Mouse (Mus musculus) heart, embryonic 16.5 days (tissue): Measurements from ENCODE around the gene Lclat1. TPM values are rescaled to one million over a fixed set of nuclear protein-coding genes. Genes with fewer than 3 reads are reported as not detected.

Experiments
- ATAC-seq: fragments of 200-750 bp; cut with Nextera tagmentation; replicated peaks from 2 replicates; pipeline ENCODE4 v1.8.0; 2017; ENCODE audit warnings: moderate number of reproducible peaks; ENCODE audit not compliant: insufficient read depth, low FRiP score; ENCODE audit errors: extremely low read depth
- H3K27ac ChIP-seq: fragments of 300-500 bp; sonication (generic); 2 replicates; pipeline ENCODE4 v1.5.1; 2014; ENCODE audit warnings: mild to moderate bottlenecking, low read length, control low read depth, moderate library complexity
- H3K27me3 ChIP-seq: fragments of 300-500 bp; sonication (generic); 2 replicates; pipeline ENCODE4 v1.6.1; 2014; ENCODE audit warnings: low read length, mixed read lengths; ENCODE audit not compliant: control insufficient read depth, insufficient read depth
- H3K36me3 ChIP-seq: fragments of 300-500 bp; sonication (generic); 2 replicates; pipeline ENCODE4 v1.6.1; 2014; ENCODE audit not compliant: control insufficient read depth, insufficient read depth
- H3K4me1 ChIP-seq: fragments of 300-500 bp; sonication (generic); 2 replicates; pipeline ENCODE4 v1.6.1; 2014; ENCODE audit warnings: low read length, mixed read lengths; ENCODE audit not compliant: control insufficient read depth, insufficient read depth
- H3K4me2 ChIP-seq: fragments of 300-500 bp; sonication (generic); 2 replicates; pipeline ENCODE4 v1.6.1; 2014; ENCODE audit warnings: low read depth, mild to moderate bottlenecking, control low read depth, low read length
- H3K4me3 ChIP-seq: fragments of 300-500 bp; sonication (generic); 2 replicates; pipeline ENCODE4 v1.5.1; 2014; ENCODE audit warnings: mild to moderate bottlenecking, control low read depth, low read length
- H3K9ac ChIP-seq: fragments of 300-500 bp; sonication (generic); 2 replicates; pipeline ENCODE4 v1.6.1; 2014; ENCODE audit warnings: low read length, control low read depth
- H3K9me3 ChIP-seq: fragments of 300-500 bp; sonication (generic); replicated peaks from 2 replicates; pipeline ENCODE4 v1.6.1; 2016; ENCODE audit warnings: low read length; ENCODE audit not compliant: control insufficient read depth
- WGBS: fragments of 180-500 bp; shearing (Covaris S2); extraction: QIAGEN DNeasy Blood & Tissue Kit; methylation state at CpG from one replicate; pipeline ENCODE4 v1.1.7; 2014; 5-methylcytosine and 5-hydroxymethylcytosine counted together
- polyA plus RNA-seq: library from polyadenylated mRNA; unstranded; fragments of >200 nt; fragmentation: Nextera tagmentation; extraction: Ambion mirVana; gene quantifications from 2 replicates; pipeline ENCODE4 v1.2.1, GENCODE M21; 2015

Gene Lclat1
- polyA plus RNA-seq, 1 experiment from 2014 or later: 49.2 TPM

DNA sequence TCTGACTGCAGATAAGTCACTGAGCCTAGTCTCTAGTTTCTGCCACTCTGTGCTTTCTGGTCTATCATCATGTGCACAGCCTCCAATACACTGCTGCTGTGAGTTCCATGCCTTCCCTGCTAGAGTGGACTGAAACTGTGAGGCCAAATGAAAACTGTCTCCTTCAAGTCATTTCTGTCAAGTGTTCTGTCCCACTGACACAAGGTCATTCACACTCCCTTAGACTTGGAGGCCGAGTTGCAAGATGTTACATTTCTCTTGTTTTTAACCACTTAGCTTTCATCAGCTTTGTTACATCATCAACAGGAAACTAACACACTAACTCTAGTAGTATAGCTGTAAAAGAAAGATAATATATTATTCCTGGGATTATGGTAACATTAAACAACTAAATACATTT, 9.1 kb upstream of the Lclat1 start:
- no peak overlapping the region for H3K9ac ChIP-seq
- H3K36me3 ChIP-seq: no peaks in the 10 kb centered on the region
- WGBS: 59% methylated on average over 1 of the region's 1 CpGs
- H3K27ac ChIP-seq: no peak overlapping the region
- H3K9me3 ChIP-seq: no peaks in the 10 kb centered on the region
- H3K4me3 ChIP-seq: no peak overlapping the region
- no peak for ATAC-seq
- no peak overlapping the region for H3K4me2 ChIP-seq
- H3K27me3 ChIP-seq: no peaks in the 10 kb centered on the region
- H3K4me1 ChIP-seq: peaks cover 4% of the 10 kb centered on the region; the same call in 1 of the 2 replicates

GRCm38 (mm10) chr17:73100396-73100795, 7.4 kb upstream of the Lclat1 start:
- H3K9ac ChIP-seq: no peak overlapping the region
- WGBS: 93% methylated on average over 5 of the region's 5 CpGs

GRCm38 (mm10) chr17:73102538-73102937, 5.2 kb upstream of the Lclat1 start:
- no peak overlapping the region for H3K4me3 ChIP-seq
- no peaks in the 10 kb centered on the region for H3K9me3 ChIP-seq
- H3K9ac ChIP-seq: no peak overlapping the region
- H3K4me2 ChIP-seq: no peak overlapping the region
- no peaks in the 10 kb centered on the region for H3K27me3 ChIP-seq
- ATAC-seq: no peak
- 73% methylated on average over 4 of the region's 4 CpGs for whole genome bisulfite sequencing
- no peak overlapping the region for H3K27ac ChIP-seq
- H3K4me1 ChIP-seq: peaks cover 7% of the 10 kb centered on the region; the same call in 1 of the 2 replicates
- no peaks in the 10 kb centered on the region for H3K36me3 ChIP-seq

More at GRCm38 (mm10) chr17:73100396-73100795, 7.4 kb upstream of the Lclat1 start:
- H3K4me2 ChIP-seq: no peak overlapping the region
- H3K27me3 ChIP-seq: no peaks in the 10 kb centered on the region
- no peak overlapping the region for H3K4me3 ChIP-seq
- no peaks in the 10 kb centered on the region for H3K9me3 ChIP-seq
- H3K27ac ChIP-seq: no peak overlapping the region
- H3K36me3 ChIP-seq: no peaks in the 10 kb centered on the region
- peaks cover 4% of the 10 kb centered on the region; the same call in 1 of the 2 replicates for H3K4me1 ChIP-seq
- no peak for ATAC-seq

DNA sequence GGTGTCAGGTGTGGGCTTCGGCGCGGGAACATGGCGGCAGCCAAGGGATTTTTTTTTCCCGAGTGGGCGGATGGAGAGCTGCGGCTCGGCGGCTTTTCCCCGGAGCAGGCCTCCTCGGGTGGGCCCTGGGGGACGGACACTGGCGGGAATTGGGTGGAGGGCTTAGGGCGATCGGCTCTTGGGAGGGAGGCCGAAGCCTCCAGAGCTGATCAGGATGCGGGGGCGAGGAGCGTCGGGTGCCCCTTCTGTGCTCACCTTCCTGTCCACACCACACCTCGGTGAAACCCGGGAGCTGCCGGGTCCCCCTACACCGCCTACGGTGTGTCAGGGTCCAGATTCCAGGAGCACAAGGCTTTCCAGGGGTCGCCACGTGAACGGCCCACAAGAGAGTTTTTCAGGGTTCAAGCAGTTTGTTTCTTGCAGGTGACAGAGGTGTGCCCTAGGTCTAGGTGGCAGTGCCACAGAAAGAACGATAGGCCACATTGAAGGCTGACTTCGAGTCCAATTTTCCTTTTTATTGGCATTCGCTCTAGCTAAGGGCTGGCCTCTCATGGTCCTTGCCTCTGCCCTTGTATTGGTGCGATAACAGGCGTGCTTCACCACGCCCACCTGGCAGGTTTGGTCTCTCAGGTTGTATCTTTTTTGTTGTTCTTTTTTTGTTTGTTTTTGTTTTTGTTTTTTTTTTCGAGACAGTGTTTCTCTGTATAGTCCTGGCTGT, 544 bp downstream of the Lclat1 start:
- Histone ChIP-seq H3K9me3 (no peaks in the 10 kb centered on the region), H3K9ac (peak overlapping the region; percentile 88), H3K4me1 (peaks cover 28% of the 10 kb centered on the region), H3K4me3 (peak overlapping the region; percentile 78), H3K36me3 (no peaks in the 10 kb centered on the region), H3K27me3 (no peaks in the 10 kb centered on the region), H3K27ac (peak overlapping the region; percentile 77), H3K4me2 (peak overlapping the region; percentile 84)
- ATAC-seq: peak; percentile 2; the same call in 1 of the 2 replicates
- 2% methylated on average over 35 of the region's 35 CpGs for WGBS

DNA sequence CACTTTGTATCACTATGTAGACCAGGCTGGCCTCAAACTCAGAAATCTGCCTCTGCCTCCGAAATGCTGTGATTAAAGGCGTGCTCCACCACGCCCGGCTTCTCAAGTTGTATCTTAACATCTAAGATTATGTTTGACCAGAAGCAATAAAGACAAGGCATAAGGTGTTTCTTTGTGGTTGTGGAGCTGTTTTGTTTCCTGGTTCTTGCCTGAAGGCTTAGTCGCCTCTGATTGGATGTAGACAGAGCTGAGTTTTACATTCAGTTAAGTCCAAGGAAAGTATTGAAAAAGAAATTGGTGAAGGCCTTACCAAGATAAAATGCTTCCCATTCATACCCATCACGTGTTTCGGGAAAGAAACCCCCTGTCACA, 1.1 kb downstream of the Lclat1 start:
- ATAC-seq: no peak
- Histone ChIP-seq H3K36me3 (no peaks in the 10 kb centered on the region), H3K27me3 (no peaks in the 10 kb centered on the region), H3K4me2 (peak overlapping the region; percentile 84), H3K4me3 (peak overlapping the region; percentile 78), H3K4me1 (peaks cover 24% of the 10 kb centered on the region), H3K27ac (peak overlapping the region; percentile 4; the same call in 1 of the 2 replicates), H3K9ac (peak overlapping the region; percentile 88; the same call in 1 of the 2 replicates), H3K9me3 (no peaks in the 10 kb centered on the region)
- WGBS: 69% methylated on average over 7 of the region's 7 CpGs

DNA sequence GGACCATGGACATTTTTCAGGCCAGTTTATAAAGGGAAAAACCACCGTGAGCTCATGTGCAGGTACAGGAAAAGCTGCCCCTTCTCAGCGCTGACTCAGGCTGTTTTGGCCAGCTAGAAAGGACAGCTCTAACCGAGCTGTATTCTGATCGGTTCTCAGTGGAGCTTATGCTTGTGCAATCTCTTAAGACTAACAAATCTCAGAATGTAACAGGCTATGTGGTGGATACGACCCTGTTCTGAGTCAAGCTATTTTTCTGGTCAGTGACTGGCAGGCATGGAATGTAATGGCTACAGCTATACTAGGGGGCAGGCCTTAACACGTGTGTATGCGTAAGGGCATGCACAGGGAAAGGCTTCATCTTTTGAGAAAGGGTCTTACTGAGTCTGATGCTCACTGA, 4.3 kb downstream of the Lclat1 start:
- H3K36me3 ChIP-seq: no peaks in the 10 kb centered on the region
- no peak overlapping the region for H3K4me3 ChIP-seq
- H3K9me3 ChIP-seq: no peaks in the 10 kb centered on the region
- no peaks in the 10 kb centered on the region for H3K27me3 ChIP-seq
- H3K27ac ChIP-seq: peak overlapping the region; percentile 86
- no peak for ATAC-seq
- peak overlapping the region; percentile 39 for H3K9ac ChIP-seq
- peaks cover 24% of the 10 kb centered on the region for H3K4me1 ChIP-seq
- 0 out of 2 replicates have a peak overlapping the region, but pooled peaks have one; percentile 5 for H3K4me2 ChIP-seq
- 50% methylated on average over 7 of the region's 7 CpGs for WGBS

GRCm38 (mm10) chr17:73112601-73113000, 4.8 kb downstream of the Lclat1 start:
- Histone ChIP-seq H3K4me3 (no peak overlapping the region), H3K9me3 (no peaks in the 10 kb centered on the region), H3K27ac (peak overlapping the region; percentile 86), H3K4me2 (peak overlapping the region; percentile 40), H3K4me1 (peaks cover 21% of the 10 kb centered on the region), H3K36me3 (no peaks in the 10 kb centered on the region), H3K27me3 (no peaks in the 10 kb centered on the region), H3K9ac (peak overlapping the region; percentile 46)
- 22% methylated on average over 6 of the region's 6 CpGs for WGBS
- ATAC-seq: no peak

DNA sequence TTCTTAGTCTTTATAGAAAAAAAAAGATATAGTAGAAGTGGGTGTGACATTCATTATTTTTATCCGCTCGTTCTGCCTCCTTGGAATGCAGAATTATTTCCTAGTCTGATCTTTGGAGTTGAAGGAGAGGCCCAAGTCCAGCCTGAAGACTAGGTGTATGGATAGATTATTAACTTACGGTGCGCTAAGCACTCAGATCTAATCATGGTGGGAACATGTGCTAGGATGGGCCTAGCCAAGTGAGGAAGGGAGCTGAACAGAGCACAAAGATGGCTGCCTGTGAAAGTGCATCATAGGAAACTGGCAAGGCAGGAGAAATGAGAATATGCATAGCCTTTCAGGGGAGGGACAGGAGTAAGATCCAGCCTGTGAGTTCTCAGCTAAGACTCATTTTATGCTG, 5.4 kb downstream of the Lclat1 start:
- H3K27ac ChIP-seq: peak overlapping the region; percentile 29

DNA sequence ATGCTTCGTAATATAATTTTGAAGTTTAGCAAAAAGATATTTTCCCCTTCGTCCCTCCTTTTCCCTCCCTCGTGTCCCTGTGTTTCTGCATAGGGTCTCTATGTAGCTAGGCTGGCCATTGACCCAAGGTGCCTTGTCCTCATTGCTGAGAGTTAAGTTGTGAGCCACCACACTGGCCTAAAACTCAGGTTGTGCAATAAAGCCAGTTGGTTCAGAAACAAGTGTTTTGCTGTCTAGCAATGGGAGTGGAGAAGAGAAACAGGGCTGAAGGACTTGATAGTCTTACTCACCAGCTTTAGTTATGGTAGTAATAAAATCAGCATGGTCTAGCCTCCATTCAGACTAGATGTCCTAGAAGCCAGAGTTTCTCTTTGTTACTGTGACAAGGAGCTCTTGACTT, 10.3 kb downstream of the Lclat1 start:
- Histone ChIP-seq H3K4me3 (no peak overlapping the region), H3K27me3 (no peaks in the 10 kb centered on the region), H3K27ac (no peak overlapping the region), H3K9ac (no peak overlapping the region), H3K36me3 (no peaks in the 10 kb centered on the region), H3K9me3 (no peaks in the 10 kb centered on the region), H3K4me2 (no peak overlapping the region), H3K4me1 (0 out of 2 replicates have a peak, but pooled peaks cover 7% of the 10 kb centered on the region)
- ATAC-seq: no peak
- WGBS: 95% methylated on average over 3 of the region's 3 CpGs

More for the DNA sequence above, 5.4 kb downstream of the Lclat1 start:
- peaks cover 21% of the 10 kb centered on the region for H3K4me1 ChIP-seq
- H3K9me3 ChIP-seq: no peaks in the 10 kb centered on the region
- H3K27me3 ChIP-seq: no peaks in the 10 kb centered on the region
- H3K4me2 ChIP-seq: no peak overlapping the region
- H3K36me3 ChIP-seq: no peaks in the 10 kb centered on the region
- H3K9ac ChIP-seq: no peak overlapping the region
- H3K4me3 ChIP-seq: no peak overlapping the region
- no peak for ATAC-seq
- 84% methylated on average over 4 of the region's 4 CpGs for WGBS
